Mouse (Mus musculus): ENCODE measurements at regions not wholly inside any gene's neighbourhood (a gene's known extent, or its start where the extent isn't known, plus 50 kb on each side); places are given as distances from the start of the nearest gene placed in this dataset.

- no peak for DNase-seq (ENCODE audit: low spot score)
These were observed 283.0 kb upstream of the Plxna2 start for GRCm38 (mm10) chr1:194334752-194335719.

- DNase-seq (ENCODE audit: low spot score), result no peak
These were observed 285.4 kb upstream of the Plxna2 start for GRCm38 (mm10) chr1:194332639-194333038.

GRCm38 (mm10) chr1:194330471-194330870 is 287.5 kb upstream of the Plxna2 start:
- no peak for DNase-seq (ENCODE audit: low spot score)

GRCm38 (mm10) chr1:194320320-194321036 is 297.5 kb upstream of the Plxna2 start:
- no peak for DNase-seq (ENCODE audit: low spot score)

- DNase-seq (ENCODE audit: low spot score), result no peak
These were observed 299.7 kb upstream of the Plxna2 start for GRCm38 (mm10) chr1:194318351-194318750.

- DNase-seq (ENCODE audit: low spot score), result no peak
These were observed 302.4 kb upstream of the Plxna2 start for GRCm38 (mm10) chr1:194315593-194315992.

GRCm38 (mm10) chr1:194310373-194310772 is 307.6 kb upstream of the Plxna2 start:
- DNase-seq (ENCODE audit: low spot score), result no peak

GRCm38 (mm10) chr1:194308648-194309047 is 309.4 kb upstream of the Plxna2 start:
- DNase-seq (ENCODE audit: low spot score), result no peak

- DNase-seq (ENCODE audit: low spot score), result no peak
These were observed 314.1 kb upstream of the Plxna2 start for GRCm38 (mm10) chr1:194303951-194304350.

GRCm38 (mm10) chr1:194302775-194303174 is 315.2 kb upstream of the Plxna2 start:
- no peak for DNase-seq (ENCODE audit: low spot score)

- DNase-seq (ENCODE audit: low spot score), result no peak
These were observed 336.1 kb upstream of the Plxna2 start for GRCm38 (mm10) chr1:194281941-194282340.

- DNase-seq (ENCODE audit: low spot score), result no peak
These were observed 350.0 kb upstream of the Plxna2 start for GRCm38 (mm10) chr1:194268028-194268427.

GRCm38 (mm10) chr1:194262374-194262773 is 355.6 kb upstream of the Plxna2 start:
- no peak for DNase-seq (ENCODE audit: low spot score)

- DNase-seq (ENCODE audit: low spot score), result no peak
These were observed 358.1 kb upstream of the Plxna2 start for GRCm38 (mm10) chr1:194259957-194260356.

GRCm38 (mm10) chr1:194244776-194245366 is 373.1 kb upstream of the Plxna2 start:
- DNase-seq (ENCODE audit: low spot score), result no peak

GRCm38 (mm10) chr1:194241111-194241510 is 376.9 kb upstream of the Plxna2 start:
- DNase-seq (ENCODE audit: low spot score), result no peak

GRCm38 (mm10) chr1:194231206-194231605 is 386.8 kb upstream of the Plxna2 start:
- DNase-seq (ENCODE audit: low spot score), result no peak

GRCm38 (mm10) chr1:194226550-194227160 is 391.4 kb upstream of the Plxna2 start:
- DNase-seq (ENCODE audit: low spot score), result no peak

GRCm38 (mm10) chr1:194225786-194226185 is 392.2 kb upstream of the Plxna2 start:
- no peak for DNase-seq (ENCODE audit: low spot score)

GRCm38 (mm10) chr1:194224046-194224445 is 394.0 kb upstream of the Plxna2 start:
- DNase-seq (ENCODE audit: low spot score), result no peak

- no peak for DNase-seq (ENCODE audit: low spot score)
These were observed 394.4 kb upstream of the Plxna2 start for GRCm38 (mm10) chr1:194223610-194224009.

GRCm38 (mm10) chr1:194223015-194223414 is 395.0 kb upstream of the Plxna2 start:
- peak; percentile 68 for DNase-seq (ENCODE audit: low spot score)
